Mouse (Mus musculus): ENCODE results near the gene Abhd17b. TPM values are rescaled to one million over a fixed set of nuclear protein-coding genes. Genes with fewer than 3 reads are reported as not detected.

Abhd17b gene
- polyA plus RNA-seq, 1 experiment from 2014 or later: 18.1 TPM

Other genes starting within 250 kb of the Abhd17b start
- gene Gda, start 179.7 kb upstream of the Abhd17b start, polyA plus RNA-seq (2015; fragmentation: Nextera tagmentation; extraction: Ambion mirVana): 0.13 and 0.43 TPM in 2 replicates
- 33.7 and 38.5 TPM in 2 replicates for gene 1110059E24Rik, start 209 bp upstream of the Abhd17b start, polyA plus RNA-seq (2015; fragmentation: Nextera tagmentation; extraction: Ambion mirVana)
- 41.2 and 44.3 TPM in 2 replicates for gene Cemip2, start 125.2 kb downstream of the Abhd17b start, polyA plus RNA-seq (2015; fragmentation: Nextera tagmentation; extraction: Ambion mirVana)

All from heart, embryonic 15.5 days (tissue).